Mouse (Mus musculus) retina, postnatal 7 days (tissue): Measurements from ENCODE around the gene Awat1.

Source experiments
- DNase-seq: peaks from one replicate; pipeline ENCODE4 v3.0.0-alpha.2; 2012; ENCODE audit warnings: low read depth, low spot score

Gene Awat1

GRCm38 (mm10) chrX:100571951-100572350 is at the start of gene Awat1:
Gene Awat1 (plus strand): TSS chrX:100572251.
- DNase-seq, result no peak

DNA sequence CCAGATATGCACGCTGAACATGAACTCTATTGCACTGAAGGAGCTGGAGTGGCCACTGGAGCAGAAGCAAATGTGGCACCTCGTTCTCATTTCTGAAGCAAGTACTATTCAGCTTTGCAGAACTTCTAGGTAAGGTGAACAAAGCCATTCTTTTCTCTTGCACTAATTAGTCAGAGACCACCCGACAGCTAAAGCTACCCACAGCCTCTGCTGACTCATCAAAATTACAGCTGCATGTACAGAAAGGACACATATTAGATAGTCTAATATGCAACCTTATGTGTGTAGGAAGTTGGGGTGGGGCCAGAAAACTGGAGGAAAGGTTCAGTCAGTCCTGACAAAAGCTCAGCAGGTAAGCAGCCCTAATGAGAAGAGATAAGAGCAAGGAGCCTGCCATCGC is 47.6 kb upstream of the Awat1 start, which contains the start of gene Dgat2l6:
Gene Dgat2l6 (plus strand): TSS at position 368 of the 400 bp plus-strand sequence.
- no peak for DNase-seq

DNA sequence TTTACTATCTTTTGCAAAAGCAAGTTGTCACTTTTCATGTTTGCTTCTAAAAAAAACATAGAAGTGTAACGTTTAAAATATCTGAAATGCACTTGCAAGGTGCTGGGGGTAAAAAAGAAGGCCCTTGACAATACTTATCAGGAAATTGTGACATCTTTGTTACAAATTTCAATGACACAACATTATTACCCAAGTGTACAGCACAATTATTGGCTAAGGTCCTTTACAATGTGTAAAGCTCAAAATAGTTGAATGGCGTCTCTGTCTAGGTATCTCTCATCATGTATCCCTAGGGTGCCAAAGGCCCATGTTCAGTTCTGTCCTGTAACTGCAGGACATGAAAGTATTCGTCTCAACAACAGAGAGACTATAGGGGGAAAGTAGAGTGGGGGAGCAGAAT is 16.0 kb upstream of the Awat1 start:
- no peak for DNase-seq

DNA sequence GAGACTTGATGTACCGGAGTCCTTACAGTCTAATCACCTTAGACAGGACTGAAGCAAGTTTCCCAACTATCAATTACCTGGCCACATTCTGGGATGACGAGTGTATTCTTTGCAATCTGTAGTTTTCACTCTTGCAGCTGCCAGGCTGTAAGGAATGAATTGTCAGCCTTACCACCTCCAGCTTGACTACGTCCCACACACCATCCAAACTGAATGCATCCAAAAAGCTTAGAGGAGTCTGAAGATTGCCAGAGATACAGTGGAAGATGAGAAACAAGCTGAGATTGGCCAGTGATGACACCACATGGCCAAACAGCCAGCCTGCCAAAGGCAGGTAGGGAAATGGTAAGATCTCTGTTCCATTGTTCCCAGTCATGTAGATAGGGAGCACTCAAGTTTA is 6.4 kb upstream of the Awat1 start:
- DNase-seq, result no peak

- DNase-seq, result no peak
Measured at GRCm38 (mm10) chrX:100594791-100595190, 22.7 kb downstream of the Awat1 start, which contains the start of gene P2ry4. Gene P2ry4 (minus strand): TSS chrX:100594869.

GRCm38 (mm10) chrX:100597439-100597838 is 25.4 kb downstream of the Awat1 start:
- DNase-seq, result no peak

DNA sequence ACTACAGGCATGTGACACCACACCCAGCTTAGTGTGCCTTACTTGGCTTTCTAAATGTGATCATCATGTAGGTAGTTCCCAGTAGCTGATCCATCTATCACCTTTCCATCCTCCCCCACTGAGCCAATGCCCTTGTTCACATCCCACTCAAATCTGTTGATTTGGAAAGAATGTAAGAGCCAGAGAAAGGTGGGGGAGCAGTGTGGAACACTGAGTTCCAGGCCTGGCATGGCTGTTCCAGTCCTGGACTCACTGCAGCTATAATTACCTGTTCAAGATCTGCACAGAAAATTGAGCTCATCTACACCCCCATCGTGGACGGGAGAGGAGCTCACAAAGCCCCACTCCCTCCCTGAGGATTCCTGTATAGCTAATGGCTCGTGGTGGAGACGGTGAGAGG is 27.7 kb downstream of the Awat1 start:
- no peak for DNase-seq

GRCm38 (mm10) chrX:100605314-100605713 is 33.3 kb downstream of the Awat1 start, which contains the start of gene Arr3:
Gene Arr3 (plus strand): TSS chrX:100605497.
- DNase-seq, result peak; percentile 28

GRCm38 (mm10) chrX:100618488-100618887 is 46.4 kb downstream of the Awat1 start:
- no peak for DNase-seq

DNA sequence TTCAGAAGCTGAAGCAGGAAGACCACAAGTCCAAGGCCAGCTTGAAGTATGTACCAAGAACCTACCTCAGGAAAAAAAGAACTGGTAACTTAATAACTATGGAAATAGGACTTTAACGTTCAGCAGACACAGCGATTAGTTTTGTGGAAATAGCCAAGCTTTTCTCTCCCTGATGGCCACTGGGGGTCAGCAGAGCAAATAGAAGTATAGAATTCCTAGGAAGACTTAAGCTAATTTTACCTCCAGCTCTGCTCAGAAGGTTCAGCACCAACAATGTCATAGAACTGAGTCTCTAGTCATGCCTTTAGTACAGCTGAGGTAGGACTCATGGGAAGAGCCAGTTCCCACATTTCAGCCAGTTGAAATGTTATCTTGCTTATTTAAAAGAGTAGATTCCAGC is 49.3 kb downstream of the Awat1 start:
- no peak for DNase-seq

DNA sequence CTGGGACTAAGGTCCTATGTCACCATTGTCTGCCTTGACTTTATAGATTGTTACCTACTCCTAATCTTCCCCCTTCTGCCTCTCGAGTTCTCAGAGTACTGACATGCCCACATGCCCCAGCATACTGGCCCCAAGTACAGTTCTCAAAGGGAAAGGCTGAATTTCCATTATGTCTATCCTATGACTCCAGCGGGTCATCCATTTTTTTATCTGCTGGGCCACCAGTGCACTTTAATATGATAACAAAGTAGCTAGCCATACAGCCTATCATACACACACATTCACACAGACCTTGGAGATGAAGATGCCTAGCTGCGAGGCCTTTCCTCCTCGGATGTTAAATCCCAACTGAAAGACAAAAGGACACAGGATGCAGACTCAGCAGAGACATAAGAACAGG is 52.2 kb downstream of the Awat1 start:
- DNase-seq, result no peak

GRCm38 (mm10) chrX:100625146-100625545 is 53.1 kb downstream of the Awat1 start:
- DNase-seq, result no peak

GRCm38 (mm10) chrX:100625546-100625801 is 53.4 kb downstream of the Awat1 start, which contains the start of gene Kif4:
Gene Kif4 (plus strand): TSS chrX:100625737.
- DNase-seq, result no peak

DNA sequence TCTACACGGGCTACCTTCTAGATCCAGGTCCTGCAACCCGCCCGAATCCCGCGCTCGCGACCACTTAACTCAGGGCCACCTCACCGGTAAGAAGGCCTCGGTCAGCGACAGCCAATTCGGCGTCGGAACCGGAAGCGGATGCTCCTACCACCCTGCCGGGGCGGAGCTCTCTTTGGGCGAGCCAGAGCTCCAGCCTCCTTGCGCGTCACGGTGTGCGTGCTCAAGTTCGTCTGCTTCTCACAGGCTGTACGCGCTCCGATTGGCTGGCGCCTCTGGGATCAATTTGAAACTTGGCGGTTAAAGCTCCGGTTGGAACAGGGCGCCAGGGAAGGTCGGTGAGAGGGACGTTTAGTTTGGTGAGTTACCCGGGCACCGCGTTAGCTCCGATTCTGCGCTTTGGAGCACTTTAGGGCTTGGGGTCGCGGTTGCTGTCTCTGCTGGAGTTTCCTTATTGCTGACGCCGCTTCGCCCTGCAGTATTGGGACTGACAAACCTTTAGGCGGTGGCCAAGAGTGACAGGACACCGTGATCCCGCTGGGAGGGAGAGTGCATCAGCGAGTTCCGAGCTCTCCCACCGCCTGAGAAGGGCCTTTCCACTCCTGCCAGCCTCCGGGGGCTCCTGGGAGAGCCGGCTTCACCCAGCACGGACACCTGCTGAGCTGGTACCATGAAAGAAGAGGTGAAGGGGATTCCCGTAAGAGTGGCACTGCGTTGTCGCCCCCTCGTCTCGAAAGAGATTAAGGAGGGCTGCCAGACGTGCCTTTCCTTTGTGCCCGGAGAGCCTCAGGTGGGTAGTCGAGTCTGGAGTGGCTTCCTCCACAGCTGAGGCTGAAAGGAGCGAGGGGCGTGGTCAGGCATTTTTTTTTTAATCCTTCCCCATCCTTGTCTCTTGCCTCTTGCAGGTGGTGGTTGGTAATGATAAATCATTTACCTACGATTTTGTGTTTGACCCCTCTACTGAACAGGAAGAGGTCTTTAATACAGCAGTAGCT is 54.0 kb downstream of the Awat1 start, which contains the start of gene Pdzd11:
Gene Pdzd11 (minus strand): TSS at position 767 of the 992 bp plus-strand sequence.
- peak; percentile 81 for DNase-seq
